In genomic region chr9:4375828-4376639, GRCm38 (mm10) we compare ENCODE assay signal across 8 mouse cellular contexts. TPM values are rescaled to one million over a fixed set of nuclear protein-coding genes. Genes with fewer than 3 reads are reported as not detected.
A peak's percentile ranks its signal among the peaks of the same experiment; 100 is the strongest.
DNase-seq lines count a peak whose midpoint lies in the region; ATAC-seq and TF ChIP-seq lines count a peak whose summit lies in the region.

Msantd4 (plus strand) TSS chr9:4376562.

- H3K36me3 ChIP-seq in megakaryocyte, embryonic 14.5 days (replicated peaks; ENCODE audit: low read length), result peaks cover 8% of the 10 kb centered on the region

- H3K9me3 ChIP-seq in megakaryocyte, embryonic 14.5 days, result no peaks in the 10 kb centered on the region

- H3K4me1 ChIP-seq in cortical plate, adult 2 months (ENCODE audit: control insufficient read depth, insufficient read depth, low read length), result no peaks in the 10 kb centered on the region; the same call in 1 of the 2 replicates
- H3K4me1 ChIP-seq in megakaryocyte, embryonic 14.5 days, result peaks cover 22% of the 10 kb centered on the region

- peak within 1 kb of the TSS; percentile 30 for H3K27ac ChIP-seq in cortical plate, adult 2 months (ENCODE audit: insufficient read depth, low read length)

- no peaks in the 10 kb centered on the region for H3K27me3 ChIP-seq in megakaryocyte, embryonic 14.5 days (replicated peaks)

- TF ChIP-seq POLR2A in cortical plate, adult 2 months (IDR thresholded peaks at IDR 0.05; ENCODE audit: extremely low read depth, insufficient read depth, low read length), result peak; percentile 97

- ATAC-seq in activated CD4-positive, CD25-positive, alpha-beta regulatory T cell, adult 4 months, result peak; percentile 96

- TF ChIP-seq CTCF in cortical plate, adult 2 months (IDR thresholded peaks at IDR 0.05; ENCODE audit: extremely low read depth, insufficient read depth, low read length), result no peak

- H3K4me3 ChIP-seq in cortical plate, adult 2 months (ENCODE audit: insufficient read depth, low read length), result peak within 1 kb of the TSS; percentile 55
- H3K4me3 ChIP-seq in megakaryocyte, embryonic 14.5 days (replicated peaks), result peak within 1 kb of the TSS; percentile 97

- DNase-seq in gastrocnemius, adult 8-10 months (ENCODE audit: low spot score in 2 of 2), result peak; percentile 95 to 97
- peak; percentile 92 for DNase-seq in hindlimb bud, embryonic 11.5 days (ENCODE audit: extremely low spot score, low read depth, low spot score)
- DNase-seq in left cerebral cortex, adult 8-10 months (ENCODE audit: low spot score in 2 of 2), result peak; percentile 94 to 100
- peak; percentile 99 to 100 for DNase-seq in right cerebral cortex, postnatal 10 days (ENCODE audit: low spot score in 2 of 2)
- peak; percentile 89 for DNase-seq in urinary bladder, postnatal 25 days (ENCODE audit: low spot score)

RNA-seq across cellular contexts. Expression of gene Msantd4, which starts in this region (rescaled TPM):
- polyA plus RNA-seq in activated CD4-positive, CD25-positive, alpha-beta regulatory T cell, adult 4 months (2017; shearing (Covaris generic)), result 10 to 100 TPM; 19.4 to 26.0 TPM
- polyA plus RNA-seq in cortical plate, adult 2 months (2012; rRNA removed), result 33.4 and 34.1 TPM in 2 replicates
- 10 to 100 TPM; 29.8 to 39.1 (median 31.1) TPM for total RNA-seq in gastrocnemius, adult 8-10 months (2022)
- 10 to 100 TPM; 52.3 to 56.8 (median 54.1) TPM for total RNA-seq in left cerebral cortex, adult 8-10 months (2022)
- 3.8 TPM in 1 of 2 replicates, not detected in the other for polyA plus RNA-seq in megakaryocyte, embryonic 14.5 days (2012; ENCODE audit: insufficient read depth, low replicate concordance)

Comparison
In these comparisons a context has a peak if more than half of its experiments do, and no peak if none do; other contexts are left out.
1. Peak in every context shown above with its lines: DNase-seq, ATAC-seq, H3K4me3 ChIP-seq and H3K27ac ChIP-seq.